Mouse (Mus musculus) C2C12 (cell line): ENCODE measurements at regions not wholly inside any gene's neighbourhood (a gene's known extent, or its start where the extent isn't known, plus 50 kb on each side); places are given as distances from the start of the nearest gene placed in this dataset.

ENCODE experiments used
- H3K27me3 ChIP-seq: one replicate; pipeline ENCODE4 v1.6.1; 2011; ENCODE audit not compliant: control insufficient read depth, insufficient read depth, insufficient read length
- H3K36me3 ChIP-seq: one replicate; pipeline ENCODE4 v1.6.1; 2011; ENCODE audit not compliant: control insufficient read depth, insufficient read depth
- H3K4me3 ChIP-seq: one replicate; pipeline ENCODE4 v1.5.1; 2011; ENCODE audit warnings: mild to moderate bottlenecking, control low read depth; ENCODE audit not compliant: poor library complexity, insufficient read depth, severe bottlenecking
- H3K79me2 ChIP-seq: one replicate; pipeline ENCODE4 v1.6.1; 2011; ENCODE audit not compliant: control insufficient read depth, insufficient read depth
- H3K79me3 ChIP-seq: one replicate; pipeline ENCODE4 v1.6.1; 2011; ENCODE audit warnings: low read depth, control low read depth
- H3ac ChIP-seq: one replicate; pipeline ENCODE3; 2011; ENCODE audit warnings: low read depth; ENCODE audit not compliant: control insufficient read depth, insufficient read length
- CEBPB ChIP-seq: IDR thresholded peaks from one replicate; pipeline ENCODE4 v1.6.1; 2011; ENCODE audit warnings: low read depth, mild to moderate bottlenecking, control low read depth, moderate library complexity
- CTCF ChIP-seq: IDR thresholded peaks from one replicate; pipeline ENCODE4 v1.5.1; 2011; ENCODE audit not compliant: control insufficient read depth, insufficient read depth, insufficient read length
- FOSL1 ChIP-seq: IDR thresholded peaks from one replicate; pipeline ENCODE4 v1.8.0; 2011; ENCODE audit warnings: mild to moderate bottlenecking, low read length; ENCODE audit not compliant: poor library complexity, insufficient read depth, severe bottlenecking
- MAX ChIP-seq: IDR thresholded peaks from one replicate; pipeline ENCODE4 v1.6.1; 2011; ENCODE audit warnings: mild to moderate bottlenecking, control low read depth
- MYOD1 ChIP-seq: IDR thresholded peaks from one replicate; pipeline ENCODE4 v1.6.1; 2011; ENCODE audit warnings: low read depth; ENCODE audit not compliant: control insufficient read depth, insufficient read length
- MYOG ChIP-seq: IDR thresholded peaks from one replicate; pipeline ENCODE4 v1.6.1; 2011; ENCODE audit not compliant: control insufficient read depth, insufficient read length; ENCODE audit errors: extremely low read depth
- USF1 ChIP-seq: IDR thresholded peaks from one replicate; pipeline ENCODE4 v1.6.1; 2011; ENCODE audit warnings: low read depth, mild to moderate bottlenecking, control low read depth, moderate library complexity

- Histone ChIP-seq H3K36me3 (no peaks in the 10 kb centered on the region), H3K4me3 (no peak overlapping the region), H3K27me3 (no peaks in the 10 kb centered on the region), H3ac (no peak overlapping the region), H3K79me3 (no peaks in the 10 kb centered on the region), H3K79me2 (no peaks in the 10 kb centered on the region)
- TF ChIP-seq CTCF = no peak
- no peak for TF ChIP-seq USF1
- TF ChIP-seq FOSL1 = no peak
- TF ChIP-seq CEBPB = no peak
- no peak for TF ChIP-seq MAX
- no peak for TF ChIP-seq MYOD1
- no peak for TF ChIP-seq MYOG
Measured at GRCm38 (mm10) chr2:173334856-173335595, 58.7 kb upstream of the Pmepa1 start.

GRCm38 (mm10) chr2:173335859-173336258 is 59.5 kb upstream of the Pmepa1 start:
- Histone ChIP-seq H3K79me3 (no peaks in the 10 kb centered on the region), H3K27me3 (no peaks in the 10 kb centered on the region)
- no peak for TF ChIP-seq USF1
- no peak for TF ChIP-seq FOSL1
- TF ChIP-seq CEBPB = no peak
- no peak for TF ChIP-seq MYOD1
- no peak for TF ChIP-seq MAX
- no peak for TF ChIP-seq CTCF
- TF ChIP-seq MYOG = no peak

GRCm38 (mm10) chr2:173337666-173338065 is 61.3 kb upstream of the Pmepa1 start:
- H3K27me3 ChIP-seq = no peaks in the 10 kb centered on the region
- no peaks in the 10 kb centered on the region for H3K79me3 ChIP-seq
- no peak overlapping the region for H3K4me3 ChIP-seq
- H3ac ChIP-seq = no peak overlapping the region
- H3K36me3 ChIP-seq = no peaks in the 10 kb centered on the region
- TF ChIP-seq FOSL1 (no peak), MYOG (no peak), USF1 (no peak), MYOD1 (no peak), CTCF (no peak), MAX (no peak), CEBPB (no peak)
- H3K79me2 ChIP-seq = no peaks in the 10 kb centered on the region

More at GRCm38 (mm10) chr2:173335859-173336258, 59.5 kb upstream of the Pmepa1 start:
- Histone ChIP-seq H3K4me3 (no peak overlapping the region), H3K36me3 (no peaks in the 10 kb centered on the region), H3K79me2 (no peaks in the 10 kb centered on the region), H3ac (no peak overlapping the region)

GRCm38 (mm10) chr2:173338671-173339070 is 62.3 kb upstream of the Pmepa1 start:
- no peaks in the 10 kb centered on the region for H3K27me3 ChIP-seq
- H3ac ChIP-seq = no peak overlapping the region
- no peak overlapping the region for H3K4me3 ChIP-seq
- H3K79me3 ChIP-seq = no peaks in the 10 kb centered on the region
- H3K36me3 ChIP-seq = no peaks in the 10 kb centered on the region
- no peak for TF ChIP-seq MYOG
- no peak for TF ChIP-seq CTCF
- TF ChIP-seq USF1 = no peak
- TF ChIP-seq MAX = no peak
- TF ChIP-seq CEBPB = no peak
- no peak for TF ChIP-seq MYOD1
- no peak for TF ChIP-seq FOSL1
- no peaks in the 10 kb centered on the region for H3K79me2 ChIP-seq

- TF ChIP-seq CTCF = no peak
- TF ChIP-seq MYOG = no peak
- no peak for TF ChIP-seq MAX
- TF ChIP-seq CEBPB = no peak
- TF ChIP-seq USF1 = no peak
- no peak for TF ChIP-seq MYOD1
- no peak for TF ChIP-seq FOSL1
- Histone ChIP-seq H3K36me3 (no peaks in the 10 kb centered on the region), H3ac (no peak overlapping the region), H3K79me3 (no peaks in the 10 kb centered on the region), H3K4me3 (no peak overlapping the region), H3K79me2 (no peaks in the 10 kb centered on the region), H3K27me3 (no peaks in the 10 kb centered on the region)
Measured at GRCm38 (mm10) chr2:173339211-173339610, 62.9 kb upstream of the Pmepa1 start.
